Mouse (Mus musculus): ENCODE results near the gene Sprtn.

DNA sequence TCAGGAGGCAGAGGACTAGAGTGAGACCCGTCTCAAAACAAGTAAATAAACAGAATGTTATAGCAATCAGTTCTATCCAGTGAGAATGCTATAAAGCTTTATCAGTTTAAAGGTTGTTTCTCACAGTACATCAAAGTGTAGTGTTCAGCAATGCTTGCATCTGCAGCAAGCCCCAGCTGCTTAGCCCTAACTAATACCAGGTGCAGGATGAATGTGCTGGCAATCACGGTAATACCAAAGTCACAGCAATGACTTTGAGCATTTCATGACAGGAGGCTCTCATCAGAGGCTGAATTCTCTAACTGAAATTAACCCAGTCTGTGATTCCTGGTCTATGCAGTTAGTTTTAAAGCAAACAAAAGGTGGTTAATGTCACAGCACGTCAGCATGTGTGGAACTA, 5.1 kb upstream of the Sprtn start:
- TF ChIP-seq POLR2A (IDR thresholded peaks at IDR 0.05; ENCODE audit: low read depth, low read length) (no peak), CTCF (conservative IDR thresholded peaks at IDR 0.05; ENCODE audit: insufficient read depth, insufficient read length, low read depth, low read length) (no peak)
